Mouse (Mus musculus): Measurements from ENCODE around the gene Rasl11b.

The Rasl11b gene

DNA sequence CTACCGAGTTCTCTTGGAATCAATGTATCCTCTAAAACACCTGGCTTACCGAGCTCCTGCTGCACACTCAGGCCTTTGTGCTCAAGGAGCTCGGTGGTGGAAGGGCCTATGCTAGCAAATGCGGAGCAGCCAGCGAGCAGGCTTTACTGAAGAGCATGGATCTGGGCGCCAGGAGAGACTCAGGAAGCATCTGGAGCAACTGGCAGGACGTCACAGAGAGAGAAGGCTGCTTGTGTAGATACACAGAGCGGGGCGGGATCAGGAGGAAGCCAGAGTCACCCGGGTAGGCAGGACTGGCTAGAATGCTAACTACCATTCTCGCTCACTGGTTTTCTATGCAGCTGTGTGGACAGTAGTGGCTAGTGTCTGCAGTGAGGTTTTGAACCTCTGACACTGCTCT is 16.3 kb downstream of the Rasl11b start:
- DNase-seq (ENCODE audit: low read depth): no peak

DNA sequence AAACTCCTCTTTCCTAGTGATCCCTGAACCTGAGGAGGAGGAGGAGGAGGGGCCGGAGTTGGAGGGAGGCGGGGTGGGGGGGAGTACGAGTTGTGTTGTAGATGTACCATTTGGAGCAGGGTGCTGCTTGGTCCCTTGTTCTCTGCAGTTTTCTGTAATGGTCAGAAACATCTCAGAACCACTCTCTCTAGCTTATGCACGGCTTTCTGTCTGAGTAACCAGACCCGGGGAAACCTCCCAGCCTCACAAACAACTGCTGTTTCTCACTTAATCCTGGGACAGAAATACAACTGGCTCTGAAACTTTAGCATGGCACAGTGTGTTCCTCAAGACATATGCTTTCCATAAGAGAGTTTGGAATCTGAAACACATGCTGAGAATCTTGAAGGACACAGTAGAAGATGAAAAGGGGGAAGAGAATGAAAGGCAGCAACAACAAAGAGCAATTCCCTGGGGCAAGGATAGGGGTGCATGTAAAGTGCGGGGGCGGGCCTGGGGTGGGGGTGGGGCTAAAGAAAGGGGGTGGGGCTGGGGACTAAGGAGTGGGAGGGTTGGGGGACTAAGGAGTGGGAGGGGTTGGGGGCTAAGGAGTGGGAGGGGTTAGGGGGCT is 19.5 kb downstream of the Rasl11b start:
- no peak for DNase-seq (ENCODE audit: low read depth)

DNA sequence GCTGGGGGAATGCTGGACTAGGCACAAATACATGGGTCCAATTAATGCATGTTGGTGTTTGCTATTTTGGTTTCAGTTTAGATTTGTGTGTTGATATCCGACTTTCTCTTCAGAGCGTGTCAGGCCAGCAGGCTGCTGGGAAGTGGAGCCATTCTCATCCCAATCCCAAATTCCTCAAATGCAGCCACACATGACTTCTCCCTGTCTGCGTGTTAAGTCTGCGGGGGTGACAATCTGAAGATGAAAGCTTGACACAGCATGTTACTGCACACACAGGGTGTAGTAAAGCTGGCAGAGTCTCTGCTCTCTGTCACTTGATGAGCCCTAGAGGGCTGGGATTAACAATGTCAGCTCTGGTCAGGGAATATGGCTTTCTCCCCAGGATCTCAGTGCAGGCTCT is 20.0 kb downstream of the Rasl11b start:
- DNase-seq (ENCODE audit: low read depth): no peak

DNA sequence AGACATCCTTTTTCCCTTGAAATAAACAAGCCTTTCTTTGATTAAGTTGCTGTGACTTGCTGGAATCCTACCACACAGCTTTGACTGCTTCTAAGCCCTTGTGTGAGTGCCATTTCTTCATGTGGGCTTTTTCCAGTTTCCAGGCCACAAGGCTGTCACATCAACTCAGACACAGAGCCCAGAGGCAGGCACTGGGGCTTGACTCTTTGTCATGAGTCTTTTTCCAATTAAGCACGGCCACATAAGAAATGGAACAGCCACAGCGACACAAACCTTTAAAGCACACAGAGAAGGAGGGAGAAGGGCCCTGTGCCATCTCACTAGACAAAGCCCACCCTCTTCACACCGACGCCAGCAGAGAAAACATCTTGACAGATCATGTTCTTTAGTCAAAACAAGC is 23.4 kb downstream of the Rasl11b start:
- DNase-seq (ENCODE audit: low read depth): no peak

DNA sequence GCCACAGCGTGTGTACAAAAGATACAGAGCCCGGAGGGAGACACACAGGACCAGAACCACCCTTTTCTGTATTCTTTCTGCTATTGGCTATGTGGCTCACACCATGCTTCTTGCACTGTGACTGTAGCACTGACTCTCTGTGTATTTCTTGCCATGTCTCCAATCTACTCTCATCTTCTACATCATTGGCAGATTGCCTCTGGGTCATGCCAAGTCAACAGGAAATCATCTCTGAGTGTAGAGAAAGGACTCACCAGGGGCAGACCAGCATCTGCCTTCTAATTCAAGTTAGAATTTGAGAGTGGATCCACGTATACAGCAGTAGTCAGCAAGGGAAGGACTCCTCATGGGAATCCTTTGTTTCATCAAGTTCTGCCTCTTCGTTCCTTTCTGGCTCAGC is 27.5 kb downstream of the Rasl11b start:
- DNase-seq (ENCODE audit: low read depth): no peak

DNA sequence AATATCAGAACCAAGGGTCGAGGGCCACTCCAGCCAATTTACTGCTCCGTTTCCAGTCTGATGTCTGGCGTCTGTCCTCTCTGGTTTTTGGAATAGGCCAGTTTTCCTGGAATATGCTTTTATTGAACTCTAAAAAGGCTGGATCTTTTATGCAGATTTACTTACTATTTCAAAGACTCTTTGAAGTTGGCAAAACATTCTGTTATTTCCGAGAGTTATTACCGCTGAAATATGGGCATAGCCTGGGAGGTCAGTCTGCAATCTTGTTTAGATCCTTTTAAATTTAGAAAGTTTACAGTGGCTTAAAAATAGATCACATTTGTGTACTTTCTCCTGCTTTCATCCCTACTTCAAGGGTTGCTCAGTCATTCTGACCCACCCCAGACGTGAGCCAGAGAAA is 29.4 kb downstream of the Rasl11b start:
- DNase-seq (ENCODE audit: low read depth): no peak

DNA sequence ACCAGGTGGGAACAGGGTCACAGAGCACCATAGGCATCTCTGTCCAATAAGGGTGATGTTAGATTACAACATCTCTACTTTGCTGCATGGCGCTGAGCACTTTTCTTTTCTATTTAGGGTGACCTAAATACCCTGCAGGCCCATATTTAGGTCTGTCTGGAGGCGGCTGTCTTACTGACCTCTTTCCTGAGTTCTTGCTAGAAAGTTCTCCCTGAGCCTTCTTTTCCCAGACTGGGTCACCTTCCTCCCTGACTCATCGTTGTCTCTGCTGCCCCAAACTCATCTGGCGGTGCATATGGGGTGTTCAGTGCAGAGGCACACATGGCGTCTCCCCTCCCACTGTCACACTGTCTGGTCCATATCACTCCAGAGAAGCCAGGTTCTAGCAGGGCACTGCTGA is 31.1 kb downstream of the Rasl11b start:
- DNase-seq (ENCODE audit: low read depth): no peak

DNA sequence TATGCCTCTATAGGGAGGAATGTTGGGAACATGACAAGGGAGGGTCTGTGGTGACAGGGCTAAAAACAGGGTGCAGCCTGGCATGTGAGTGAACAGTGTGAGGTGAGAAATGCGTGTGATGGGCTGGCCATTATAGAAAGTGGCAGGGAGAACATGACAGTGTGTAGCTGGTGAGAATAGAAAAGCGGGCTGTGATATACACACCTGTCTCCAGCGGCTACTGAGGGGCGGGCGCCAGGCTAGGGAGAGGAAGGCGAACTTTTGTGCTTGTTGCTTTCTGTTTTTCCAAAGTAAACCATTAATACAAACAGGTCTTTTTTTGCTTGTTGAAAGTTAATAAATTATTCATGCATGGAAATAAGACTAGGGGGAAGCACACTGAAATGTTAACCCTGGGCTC is 32.3 kb downstream of the Rasl11b start:
- no peak for DNase-seq (ENCODE audit: low read depth)

DNA sequence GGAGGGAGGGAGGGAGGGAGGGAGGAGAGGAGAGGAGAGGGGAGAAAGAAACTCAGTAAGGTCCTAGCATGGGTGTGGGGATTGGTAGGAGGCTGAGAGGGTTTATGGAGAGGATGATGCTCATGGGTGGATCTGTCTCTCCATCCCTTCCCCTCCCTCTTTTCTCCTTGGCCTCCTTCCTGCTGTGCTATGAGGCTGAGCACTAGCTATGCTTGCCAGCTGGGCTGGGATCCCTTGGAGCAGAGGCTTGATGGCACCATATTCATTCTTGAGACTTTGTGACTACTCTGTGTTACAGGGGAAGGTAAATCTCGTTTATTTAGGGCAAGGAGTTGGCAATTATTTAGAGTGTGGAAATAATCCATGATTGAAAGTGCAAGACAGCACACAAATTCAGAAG is 33.9 kb downstream of the Rasl11b start:
- DNase-seq (ENCODE audit: low read depth): no peak

DNA sequence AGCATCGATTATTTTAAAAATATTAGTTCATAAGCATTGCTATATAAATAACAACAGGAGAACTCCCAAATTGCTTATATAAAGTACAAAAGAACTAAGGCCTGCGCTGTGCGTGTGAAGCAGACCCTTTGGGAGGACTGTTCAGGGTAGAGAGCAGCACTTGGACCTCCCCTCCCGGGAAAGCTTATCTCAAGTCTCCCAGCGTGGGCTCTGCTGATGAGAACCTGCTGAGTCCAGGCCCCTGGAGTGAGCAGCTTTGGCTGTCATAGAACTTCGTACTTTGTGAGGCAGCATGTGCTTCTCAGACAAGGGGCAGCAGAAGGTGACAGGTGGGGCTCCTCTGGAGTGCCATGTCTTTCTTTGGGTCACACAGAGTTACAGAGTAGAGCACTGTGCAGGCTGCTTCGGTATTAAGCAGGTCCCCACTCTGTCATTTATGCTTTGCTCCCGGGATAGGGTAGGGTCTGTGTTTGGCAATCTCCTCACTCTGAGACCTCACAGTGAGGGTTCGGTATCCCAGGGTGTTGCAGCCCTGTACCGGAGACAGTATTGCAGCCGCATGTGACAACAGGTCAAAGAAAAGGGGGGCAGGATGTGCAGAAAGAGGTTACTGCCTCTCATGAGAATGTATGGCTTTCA is 34.8 kb downstream of the Rasl11b start:
- no peak for DNase-seq (ENCODE audit: low read depth)

DNA sequence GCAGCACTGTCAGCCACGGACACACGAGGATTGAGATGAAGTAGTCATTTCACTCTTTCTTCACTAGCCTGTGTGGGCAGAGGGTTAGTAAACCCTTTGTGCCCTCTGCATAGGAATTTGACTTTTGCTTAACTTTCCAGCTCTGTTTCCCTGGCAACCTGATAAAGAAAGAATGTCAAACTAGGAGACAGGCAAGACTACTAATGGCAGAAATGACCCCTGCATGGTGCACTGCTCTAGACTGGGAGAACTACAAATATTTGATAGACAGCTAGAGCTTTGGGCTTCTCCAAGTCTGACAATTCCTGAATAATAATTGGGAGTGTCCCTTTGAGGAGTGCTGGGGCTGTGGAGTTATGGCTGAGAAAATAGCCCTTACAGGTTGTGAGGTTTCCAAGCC is 35.4 kb downstream of the Rasl11b start:
- DNase-seq (ENCODE audit: low read depth): no peak

DNA sequence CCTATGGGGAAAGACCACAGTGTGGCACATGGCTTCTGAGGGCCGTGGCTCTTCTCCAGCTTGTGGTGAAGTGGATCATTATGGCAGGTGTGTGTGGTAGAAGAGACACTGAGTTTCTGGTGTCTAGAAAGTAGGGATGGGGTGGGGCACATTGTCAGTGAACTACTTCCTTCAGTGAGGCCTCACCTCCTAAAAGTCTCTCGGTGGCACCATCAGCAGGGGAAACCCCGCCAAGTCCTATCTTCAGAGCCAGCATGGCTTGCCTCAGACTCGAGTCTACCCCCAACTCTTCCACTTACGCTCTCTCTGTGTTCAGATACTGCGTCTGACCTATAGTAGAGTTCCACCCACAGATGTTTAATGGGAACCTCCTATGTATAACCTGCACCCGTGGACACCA is 38.7 kb downstream of the Rasl11b start:
- no peak for DNase-seq (ENCODE audit: low read depth)

DNA sequence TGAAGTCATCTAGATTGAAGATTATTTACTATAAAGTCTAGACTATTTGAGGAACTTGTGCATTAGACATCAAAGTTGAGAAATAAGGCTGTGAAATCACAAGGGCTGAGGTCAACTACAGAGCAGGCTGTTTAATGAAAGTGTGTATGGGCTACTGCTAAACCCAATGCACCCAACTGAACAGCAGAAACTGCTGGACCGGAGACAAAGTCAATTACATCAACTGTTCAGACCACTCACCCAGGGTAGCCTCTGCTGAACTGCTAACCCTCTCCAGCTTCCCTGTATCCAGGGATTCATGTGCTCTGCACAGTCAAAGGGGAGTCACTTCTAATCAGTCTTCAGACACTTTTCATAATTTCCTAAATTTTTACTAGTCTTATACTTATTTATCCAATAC is 44.3 kb downstream of the Rasl11b start:
- DNase-seq (ENCODE audit: low read depth): no peak

DNA sequence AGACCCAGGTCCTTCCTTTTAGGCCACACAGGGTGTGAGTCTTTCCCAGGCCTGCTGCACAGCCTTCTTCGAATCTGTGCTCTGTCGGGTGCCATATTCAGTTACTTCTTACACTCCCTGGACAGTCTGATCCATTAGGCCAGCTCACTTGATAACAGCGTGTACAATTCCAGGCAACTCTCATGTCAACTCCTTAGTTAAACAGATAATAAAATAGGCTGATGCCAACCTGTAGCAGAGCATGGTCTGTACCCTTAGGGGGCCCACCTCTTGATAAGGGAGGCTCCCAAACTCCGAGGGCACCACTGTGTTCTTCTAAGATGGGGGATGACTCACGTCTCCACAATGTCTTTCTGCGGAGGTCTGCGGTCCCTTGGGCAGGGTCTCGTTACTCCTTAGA is 45.2 kb downstream of the Rasl11b start:
- DNase-seq (ENCODE audit: low read depth): no peak

DNA sequence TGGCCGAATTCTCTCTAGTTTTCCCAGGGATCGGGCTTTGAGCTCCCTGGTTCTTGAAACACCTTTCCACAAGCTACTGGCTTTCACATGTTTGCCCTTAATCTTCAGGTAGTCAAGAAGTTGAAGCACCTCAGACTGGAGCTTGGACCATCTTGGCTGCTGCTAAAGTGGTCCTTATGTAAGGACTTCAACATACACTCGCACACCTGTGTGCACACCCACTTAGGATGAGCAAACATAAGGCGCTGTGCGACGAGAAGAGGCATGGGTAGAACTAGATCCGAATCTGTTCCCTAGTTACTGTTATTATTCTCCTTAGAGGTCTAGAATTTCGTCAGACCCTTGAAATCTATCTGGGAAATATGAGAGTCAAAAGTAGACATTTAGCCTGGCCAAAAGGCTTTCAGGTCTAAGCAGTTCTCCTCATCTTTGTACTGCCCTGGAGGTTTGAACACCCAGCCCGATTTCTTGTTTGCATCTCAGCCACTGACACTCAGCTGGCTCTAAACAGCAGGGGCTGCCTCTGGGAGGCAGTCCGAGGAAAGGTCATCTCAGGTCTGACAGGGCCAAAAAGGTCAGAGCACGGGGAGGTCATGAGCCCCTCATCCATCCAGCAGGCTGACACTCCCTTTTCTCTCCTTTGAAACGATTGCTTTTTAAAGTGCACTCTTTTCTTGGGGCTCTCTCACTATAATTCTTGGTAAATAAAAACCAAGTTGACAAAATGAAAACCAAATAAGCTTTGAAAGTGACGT is 46.0 kb downstream of the Rasl11b start:
- DNase-seq (ENCODE audit: low read depth): no peak

DNA sequence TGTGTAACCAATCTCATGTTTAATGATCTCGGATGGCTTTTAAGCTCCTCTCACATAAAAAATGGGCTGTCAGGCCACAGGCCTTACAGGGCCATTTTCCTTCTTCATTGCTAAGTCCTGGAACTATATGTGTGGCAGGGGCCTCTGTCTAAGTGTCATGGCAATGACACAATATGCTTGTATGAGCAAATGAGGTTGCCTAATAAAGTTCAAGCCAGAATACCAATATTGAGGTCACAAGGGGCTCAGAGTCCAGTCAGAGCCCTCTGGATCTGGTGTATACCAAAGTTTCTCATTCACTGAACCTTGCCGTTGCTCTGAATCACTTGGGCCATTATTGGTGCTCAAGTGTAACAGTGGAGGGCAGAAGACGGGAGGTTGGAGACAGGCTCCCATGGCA is 47.6 kb downstream of the Rasl11b start:
- DNase-seq (ENCODE audit: low read depth): no peak

DNA sequence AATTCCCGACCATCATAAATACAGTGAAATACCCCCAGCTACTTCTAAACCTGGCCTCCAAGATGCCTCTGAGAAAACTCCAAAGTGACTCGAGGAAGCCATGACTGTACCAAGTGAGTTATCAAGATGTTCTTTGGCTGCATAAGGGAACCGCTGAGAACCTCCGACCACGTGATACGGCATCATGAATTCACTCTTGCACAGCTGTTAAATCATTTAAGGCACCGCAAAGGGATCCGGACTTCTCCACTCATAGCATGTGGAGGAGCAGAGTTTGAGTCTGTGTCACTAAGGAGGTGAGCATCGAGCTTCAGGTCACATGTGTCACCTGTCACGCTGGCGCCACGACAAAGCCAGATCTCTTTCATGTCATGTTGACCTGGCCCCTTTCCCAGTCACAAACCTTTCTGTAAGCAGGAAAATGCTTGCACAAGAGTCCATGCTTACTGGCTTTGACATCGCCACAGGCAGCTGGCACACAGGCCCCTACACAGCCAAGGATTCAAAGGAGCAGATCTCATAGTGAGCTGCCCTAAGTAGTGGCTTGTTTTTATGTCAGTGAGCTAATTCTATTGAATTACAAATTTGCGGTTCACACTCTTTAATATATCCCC is 49.4 kb downstream of the Rasl11b start:
- DNase-seq (ENCODE audit: low read depth): no peak

DNA sequence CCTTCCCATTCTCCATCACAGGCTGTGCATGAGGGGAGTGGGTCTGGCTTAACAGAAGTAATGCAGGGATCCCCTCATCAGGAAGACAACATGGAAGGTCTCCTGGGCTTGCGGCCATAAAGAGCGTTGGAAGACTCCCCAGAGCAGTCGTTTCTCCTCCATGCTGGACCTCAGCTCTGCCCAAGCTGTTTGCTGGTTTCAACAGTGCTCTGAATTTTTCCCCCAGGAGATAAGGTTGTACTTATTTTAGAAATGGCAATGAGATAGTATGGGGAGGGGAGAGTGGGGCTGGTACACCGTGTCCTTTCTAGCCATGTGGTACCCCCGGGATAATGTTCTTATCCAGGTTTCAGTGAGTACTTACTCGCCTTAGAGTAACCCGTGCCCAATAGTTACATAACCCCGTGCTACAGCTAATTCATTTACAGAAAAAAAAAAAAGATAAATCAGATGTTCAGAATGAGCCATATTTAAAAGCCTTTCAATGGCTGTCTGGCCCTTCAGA is 50.6 kb downstream of the Rasl11b start:
- DNase-seq (ENCODE audit: low read depth): no peak

DNA sequence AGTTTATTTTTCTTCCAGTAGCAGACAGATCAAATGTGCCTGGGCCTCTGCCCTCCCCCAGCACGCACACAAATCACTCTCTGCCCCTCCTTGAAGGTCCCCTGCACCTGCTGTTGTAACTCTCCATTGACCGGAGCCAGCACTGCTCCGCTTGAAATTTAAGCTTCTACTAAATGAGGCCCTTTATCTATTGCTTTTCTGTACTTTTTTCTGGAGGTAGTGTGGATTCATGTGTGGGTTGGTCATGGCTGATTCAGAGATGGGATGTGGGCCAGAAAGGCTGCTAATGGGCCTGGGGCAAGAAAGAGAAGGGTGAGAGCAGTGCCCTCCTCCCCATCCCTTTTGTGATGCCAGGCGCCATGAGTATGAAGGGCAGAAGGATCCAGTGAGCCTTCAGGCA is 51.4 kb downstream of the Rasl11b start:
- no peak for DNase-seq (ENCODE audit: low read depth)

DNA sequence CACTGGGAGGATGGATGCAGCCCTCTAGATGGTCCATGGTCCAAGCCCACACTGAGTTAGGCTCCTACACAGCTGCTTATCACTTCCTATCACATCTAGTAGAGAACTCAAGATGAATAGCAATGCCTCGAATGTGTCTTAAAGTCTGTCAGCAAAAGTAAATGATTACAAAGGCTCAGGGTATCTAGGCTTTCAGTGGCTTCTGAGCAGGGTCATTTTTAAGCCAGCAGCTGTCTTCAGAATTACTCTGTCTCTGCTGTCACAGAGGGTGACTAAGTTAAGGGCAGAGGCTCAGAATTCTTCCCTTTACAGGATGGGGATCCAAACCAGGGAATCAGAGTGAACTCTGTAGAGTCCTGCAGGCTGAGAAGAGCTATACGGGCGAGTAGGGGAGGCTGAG is 51.9 kb downstream of the Rasl11b start:
- DNase-seq (ENCODE audit: low read depth): no peak
